Mouse (Mus musculus) intestine, postnatal 0 days (tissue): ENCODE measurements at regions not wholly inside any gene's neighbourhood (a gene's known extent, or its start where the extent isn't known, plus 50 kb on each side); places are given as distances from the start of the nearest gene placed in this dataset.

Source experiments
- ATAC-seq: fragments of 200-750 bp; cut with Nextera tagmentation; 2 replicates; pipeline ENCODE4 v1.8.0; 2017; ENCODE audit warnings: mild to moderate bottlenecking, moderate TSS enrichment, moderate library complexity
- H3K27ac ChIP-seq: fragments of 300-500 bp; sonication (generic); 2 replicates; pipeline ENCODE4 v1.5.1; 2014; ENCODE audit warnings: mild to moderate bottlenecking, low read depth, low read length, moderate library complexity
- H3K27me3 ChIP-seq: fragments of 300-500 bp; sonication (generic); replicated peaks from 2 replicates; pipeline ENCODE4 v1.6.1; 2014; ENCODE audit warnings: low read length, mixed read lengths; ENCODE audit not compliant: control insufficient read depth, insufficient read depth
- H3K36me3 ChIP-seq: fragments of 300-500 bp; sonication (generic); 2 replicates; pipeline ENCODE4 v1.6.1; 2014; ENCODE audit warnings: mild to moderate bottlenecking, moderate library complexity; ENCODE audit not compliant: control insufficient read depth, insufficient read depth
- H3K4me1 ChIP-seq: fragments of 300-500 bp; sonication (generic); replicated peaks from 2 replicates; pipeline ENCODE4 v1.6.1; 2014; ENCODE audit warnings: antibody characterized with exemption, low read length, mixed read lengths; ENCODE audit not compliant: control insufficient read depth, insufficient read depth
- H3K4me2 ChIP-seq: fragments of 300-500 bp; sonication (generic); replicated peaks from 2 replicates; pipeline ENCODE4 v1.6.1; 2014; ENCODE audit warnings: low read depth, mild to moderate bottlenecking, moderate library complexity
- H3K4me3 ChIP-seq: fragments of 300-500 bp; sonication (generic); 2 replicates; pipeline ENCODE4 v1.5.1; 2014; ENCODE audit warnings: low read depth, low read length
- H3K9ac ChIP-seq: fragments of 300-500 bp; sonication (generic); 2 replicates; pipeline ENCODE4 v1.6.1; 2014; ENCODE audit warnings: mild to moderate bottlenecking, low read depth, low read length
- H3K9me3 ChIP-seq: fragments of 300-500 bp; sonication (generic); 2 replicates; pipeline ENCODE4 v1.6.1; 2016; ENCODE audit warnings: mixed run types; ENCODE audit not compliant: control insufficient read depth
- CTCF ChIP-seq: sonication (generic); IDR thresholded peaks from 2 replicates; pipeline ENCODE4 v1.5.1; 2016; ENCODE audit warnings: low read depth, mild to moderate bottlenecking, control low read depth, antibody characterized with exemption, moderate library complexity
- WGBS: fragments of 180-500 bp; shearing (Covaris S2); extraction: QIAGEN DNeasy Blood & Tissue Kit; methylation state at CpG from one replicate; pipeline ENCODE4 v1.1.7; 2014; 5-methylcytosine and 5-hydroxymethylcytosine counted together

DNA sequence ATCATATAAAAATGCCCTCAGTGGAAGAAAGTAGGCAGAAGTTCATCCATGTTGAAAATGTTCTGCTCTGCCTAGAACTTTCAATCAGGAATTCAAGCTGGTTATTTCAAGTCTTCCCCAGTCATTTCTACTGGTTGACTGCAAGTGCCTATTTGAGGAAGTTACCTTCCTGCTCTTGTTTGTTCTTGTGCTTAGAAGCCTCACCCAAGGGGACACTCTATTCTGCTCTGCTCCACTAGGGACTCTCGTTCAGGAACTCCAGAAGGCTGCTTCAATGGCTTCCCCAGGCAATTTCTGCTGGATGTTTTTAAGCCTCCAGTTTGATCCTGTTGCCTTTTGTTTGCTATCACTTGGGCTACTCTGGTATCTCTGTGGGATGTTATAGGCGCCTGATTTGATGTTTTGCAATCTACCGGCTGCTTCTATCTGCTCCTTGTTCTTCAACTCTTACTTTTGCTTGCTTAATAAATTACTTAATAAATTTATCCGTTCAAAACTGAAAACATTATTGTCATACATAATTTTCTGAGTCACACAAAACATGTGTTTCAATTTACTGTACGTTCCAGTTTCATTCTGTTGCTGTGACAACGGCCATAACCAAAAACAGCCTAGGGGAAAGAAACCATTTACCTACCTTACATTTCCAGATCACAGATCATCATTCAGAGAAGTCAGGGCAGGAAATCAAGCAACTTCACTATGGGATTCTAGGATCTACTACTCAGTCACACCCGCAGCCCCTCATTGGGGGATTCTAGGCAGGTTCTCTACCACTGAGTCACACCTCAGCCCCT is 71.4 kb upstream of the Foxk1 start:
- 78% methylated on average over 7 of the region's 7 CpGs for WGBS
- Histone ChIP-seq H3K4me3 (no peak overlapping the region), H3K9ac (no peak overlapping the region), H3K4me2 (no peak overlapping the region), H3K27me3 (no peaks in the 10 kb centered on the region), H3K27ac (no peak overlapping the region), H3K4me1 (no peaks in the 10 kb centered on the region), H3K9me3 (no peaks in the 10 kb centered on the region), H3K36me3 (no peaks in the 10 kb centered on the region)
- no peak for ATAC-seq
- TF ChIP-seq CTCF, result no peak

DNA sequence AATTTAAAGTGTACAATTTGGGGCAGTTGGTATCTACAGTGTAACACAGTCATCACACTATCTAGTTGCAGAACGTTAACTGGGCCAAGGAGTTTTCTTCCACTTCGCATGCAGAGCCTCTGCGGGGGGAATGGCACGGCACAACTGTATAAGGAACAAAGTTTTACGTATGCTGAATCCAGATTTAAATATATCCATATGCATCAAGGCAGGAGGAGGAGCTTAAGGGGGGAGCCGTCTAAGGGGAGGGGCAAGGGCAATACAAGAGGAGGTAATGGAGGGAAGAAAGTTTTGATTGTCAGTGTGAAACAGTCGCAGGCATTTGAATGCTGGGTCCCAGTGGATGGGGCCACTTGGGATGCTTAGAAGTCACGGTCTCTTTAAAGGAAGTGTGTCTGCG is 68.6 kb upstream of the Foxk1 start:
- H3K4me1 ChIP-seq, result no peaks in the 10 kb centered on the region
- no peak overlapping the region for H3K9ac ChIP-seq
- no peaks in the 10 kb centered on the region for H3K36me3 ChIP-seq
- H3K27ac ChIP-seq, result no peak overlapping the region
- H3K9me3 ChIP-seq, result no peaks in the 10 kb centered on the region
- H3K4me2 ChIP-seq, result no peak overlapping the region
- WGBS, result 67% methylated on average over 9 of the region's 9 CpGs
- H3K4me3 ChIP-seq, result no peak overlapping the region
- H3K27me3 ChIP-seq, result no peaks in the 10 kb centered on the region
- ATAC-seq, result no peak
- TF ChIP-seq CTCF, result no peak

DNA sequence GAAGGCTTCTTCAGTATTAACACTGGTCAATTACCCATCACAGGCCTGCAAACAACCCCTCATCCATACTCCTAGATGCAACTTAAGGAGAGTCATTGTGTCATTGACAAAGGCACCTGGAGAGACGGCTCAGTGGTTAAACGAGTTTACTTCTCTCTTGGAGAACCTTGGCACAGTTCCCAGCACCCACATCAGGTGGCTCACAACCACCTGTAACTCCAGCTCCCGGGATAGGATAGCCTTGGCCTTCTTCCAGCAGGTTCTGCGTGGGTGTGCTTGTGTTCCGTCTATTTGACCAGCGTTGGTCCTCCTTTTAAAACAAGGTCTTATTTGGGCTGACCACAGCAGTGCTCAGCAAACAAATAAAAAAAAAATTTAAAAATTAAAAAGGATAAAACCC is 63.9 kb upstream of the Foxk1 start:
- TF ChIP-seq CTCF, result no peak
- no peaks in the 10 kb centered on the region for H3K4me1 ChIP-seq
- H3K9me3 ChIP-seq, result no peaks in the 10 kb centered on the region
- H3K4me3 ChIP-seq, result no peak overlapping the region
- 74% methylated on average over 6 of the region's 6 CpGs for WGBS
- H3K27ac ChIP-seq, result no peak overlapping the region
- H3K36me3 ChIP-seq, result no peaks in the 10 kb centered on the region
- H3K27me3 ChIP-seq, result no peaks in the 10 kb centered on the region
- H3K9ac ChIP-seq, result no peak overlapping the region
- ATAC-seq, result no peak
- no peak overlapping the region for H3K4me2 ChIP-seq

DNA sequence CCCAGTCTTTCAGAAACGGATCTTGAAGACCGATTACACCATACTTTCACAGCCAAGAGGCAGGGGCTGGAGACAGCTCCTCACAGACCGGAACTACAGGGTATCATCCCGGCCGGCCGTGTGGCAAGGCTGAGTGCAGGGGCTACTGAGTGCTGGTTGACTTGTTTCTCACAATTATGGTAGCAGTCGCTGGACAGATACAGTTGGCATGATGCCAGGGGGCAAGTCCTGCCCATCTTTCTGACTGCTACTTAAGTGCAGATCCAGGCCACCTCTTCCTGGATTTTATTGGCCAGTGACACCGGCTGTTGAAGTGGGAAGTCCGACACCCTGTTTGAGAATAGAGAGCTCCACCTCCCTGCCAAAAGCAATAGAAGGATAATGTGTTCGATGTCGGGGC is 63.2 kb upstream of the Foxk1 start:
- ATAC-seq, result no peak
- H3K36me3 ChIP-seq, result no peaks in the 10 kb centered on the region
- 67% methylated on average over 11 of the region's 11 CpGs for WGBS
- H3K27ac ChIP-seq, result no peak overlapping the region
- H3K4me3 ChIP-seq, result no peak overlapping the region
- no peak for TF ChIP-seq CTCF
- no peak overlapping the region for H3K9ac ChIP-seq
- H3K4me1 ChIP-seq, result no peaks in the 10 kb centered on the region
- no peaks in the 10 kb centered on the region for H3K9me3 ChIP-seq
- H3K27me3 ChIP-seq, result no peaks in the 10 kb centered on the region
- H3K4me2 ChIP-seq, result no peak overlapping the region

DNA sequence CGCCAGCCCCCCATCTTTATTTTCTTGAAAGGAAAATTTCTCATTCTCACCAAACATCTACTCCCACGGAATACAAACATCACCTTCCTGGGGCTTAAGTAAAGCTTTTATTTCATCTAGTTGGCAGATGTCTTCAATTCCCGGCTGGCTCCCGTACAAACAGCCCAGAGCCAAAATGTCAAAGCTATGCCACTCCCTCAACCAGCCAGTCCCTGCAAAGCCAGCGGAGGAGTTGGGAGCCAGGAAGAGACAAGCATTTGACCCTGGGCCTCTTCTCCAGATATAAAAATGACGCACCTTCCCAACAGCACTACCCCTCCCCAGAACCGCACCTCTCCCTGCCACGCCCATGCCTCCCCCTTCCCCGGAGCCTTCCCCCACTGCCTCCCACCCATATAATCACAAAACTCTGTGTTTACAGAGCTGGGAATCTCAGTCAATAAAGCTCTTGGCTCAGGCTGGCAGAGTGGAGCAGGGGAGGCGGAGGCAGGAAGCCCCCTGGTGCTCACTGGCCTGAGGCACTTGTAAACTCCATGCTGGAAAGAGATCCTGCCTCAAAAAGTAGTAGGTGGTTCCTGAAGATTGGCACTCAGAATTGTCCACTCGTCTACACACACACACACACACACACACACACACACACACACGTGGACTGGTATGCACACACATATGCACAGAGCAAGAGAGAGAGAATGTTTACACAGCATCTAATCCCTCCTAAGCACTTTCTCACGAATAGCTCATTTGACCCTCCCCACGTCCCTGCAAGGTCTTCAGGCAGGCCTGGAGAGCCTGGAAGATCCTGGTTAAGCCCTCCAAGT is 60.9 kb upstream of the Foxk1 start:
- no peak for TF ChIP-seq CTCF
- H3K27me3 ChIP-seq, result no peaks in the 10 kb centered on the region
- no peak overlapping the region for H3K4me2 ChIP-seq
- H3K4me1 ChIP-seq, result no peaks in the 10 kb centered on the region
- H3K4me3 ChIP-seq, result no peak overlapping the region
- no peak overlapping the region for H3K9ac ChIP-seq
- H3K27ac ChIP-seq, result no peak overlapping the region
- WGBS, result 25% methylated on average over 14 of the region's 14 CpGs
- no peaks in the 10 kb centered on the region for H3K9me3 ChIP-seq
- ATAC-seq, result no peak
- no peaks in the 10 kb centered on the region for H3K36me3 ChIP-seq

DNA sequence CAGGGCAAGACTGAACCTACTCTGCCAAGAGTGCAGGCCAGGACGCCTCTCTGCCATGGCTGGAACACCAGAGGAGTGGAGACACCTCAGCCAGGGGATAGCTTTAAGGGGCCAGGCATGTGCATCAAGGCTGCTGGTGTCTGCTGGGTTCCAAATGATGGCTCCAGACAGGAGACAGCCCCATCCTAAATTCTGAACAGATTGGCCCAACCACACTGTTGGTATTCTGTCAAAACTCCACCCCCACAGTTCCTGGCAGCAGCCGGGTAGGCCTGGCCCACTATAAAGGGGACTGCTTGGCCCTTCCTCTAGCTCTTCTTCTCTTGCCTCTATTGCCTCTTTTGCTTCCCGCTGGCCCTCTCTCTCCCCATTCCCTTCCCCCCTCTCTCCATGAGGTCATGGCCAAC is 60.3 kb upstream of the Foxk1 start:
- no peak for ATAC-seq
- H3K27ac ChIP-seq, result no peak overlapping the region

More for the DNA sequence above, 60.3 kb upstream of the Foxk1 start:
- Histone ChIP-seq H3K4me1 (no peaks in the 10 kb centered on the region), H3K9ac (no peak overlapping the region), H3K36me3 (no peaks in the 10 kb centered on the region), H3K4me2 (no peak overlapping the region), H3K9me3 (no peaks in the 10 kb centered on the region), H3K27me3 (no peaks in the 10 kb centered on the region), H3K4me3 (no peak overlapping the region)
- no peak for TF ChIP-seq CTCF
- WGBS, result 64% methylated on average over 3 of the region's 3 CpGs
